Mouse (Mus musculus): ENCODE measurements around the gene Rnf26. TPM values are rescaled to one million over a fixed set of nuclear protein-coding genes. Genes with fewer than 3 reads are reported as not detected.
A peak's percentile ranks its signal among the peaks of the same experiment; 100 is the strongest.

Gene Rnf26
- total RNA-seq, 2 experiments from 2014 or later: 5.9 to 6.0 TPM

- peak; percentile 77 to 85 for DNase-seq
Measured at GRCm38 (mm10) chr9:44093612-44094503, 19.5 kb downstream of the Rnf26 start.

- DNase-seq: peak in 1 of 2 experiments; percentile 36
Measured at GRCm38 (mm10) chr9:44088877-44089608, 24.3 kb downstream of the Rnf26 start.

GRCm38 (mm10) chr9:44087761-44088455 is 25.4 kb downstream of the Rnf26 start:
- peak; percentile 74 to 79 for DNase-seq

- peak in 1 of 2 experiments; percentile 51 for DNase-seq
Measured at GRCm38 (mm10) chr9:44086960-44087359, 26.4 kb downstream of the Rnf26 start.

GRCm38 (mm10) chr9:44085741-44086665 is 27.3 kb downstream of the Rnf26 start:
- peak; percentile 82 to 83 for DNase-seq

GRCm38 (mm10) chr9:44085276-44085675 is 28.0 kb downstream of the Rnf26 start:
- peak in 1 of 2 experiments; percentile 42 for DNase-seq

GRCm38 (mm10) chr9:44084659-44085229 is 28.6 kb downstream of the Rnf26 start:
- DNase-seq: peak; percentile 96 to 98

GRCm38 (mm10) chr9:44084236-44084635 is 29.1 kb downstream of the Rnf26 start:
- DNase-seq: no peak

GRCm38 (mm10) chr9:44083392-44084121 is 29.8 kb downstream of the Rnf26 start:
- DNase-seq: peak in 1 of 2 experiments; percentile 63

GRCm38 (mm10) chr9:44082266-44082665 is 31.1 kb downstream of the Rnf26 start:
- peak in 1 of 2 experiments; percentile 7 for DNase-seq

GRCm38 (mm10) chr9:44081581-44081980 is 31.7 kb downstream of the Rnf26 start:
- no peak for DNase-seq

GRCm38 (mm10) chr9:44080953-44081352 is 32.4 kb downstream of the Rnf26 start:
- no peak for DNase-seq

- DNase-seq: no peak
Measured at GRCm38 (mm10) chr9:44079997-44080780, 33.1 kb downstream of the Rnf26 start.

GRCm38 (mm10) chr9:44078955-44079756 is 34.2 kb downstream of the Rnf26 start:
- peak; percentile 88 to 93 for DNase-seq

GRCm38 (mm10) chr9:44078136-44078797 is 35.0 kb downstream of the Rnf26 start:
- DNase-seq: peak in 1 of 2 experiments; percentile 38

GRCm38 (mm10) chr9:44077266-44077910 is 35.9 kb downstream of the Rnf26 start:
- peak in 1 of 2 experiments; percentile 23 for DNase-seq

- DNase-seq: peak; percentile 80 to 83
Measured at GRCm38 (mm10) chr9:44076764-44077120, 36.6 kb downstream of the Rnf26 start.

All from heart, adult 18-20 months (tissue).